Mouse (Mus musculus): Measurements from ENCODE around the gene Mon1b.

The Mon1b gene

DNA sequence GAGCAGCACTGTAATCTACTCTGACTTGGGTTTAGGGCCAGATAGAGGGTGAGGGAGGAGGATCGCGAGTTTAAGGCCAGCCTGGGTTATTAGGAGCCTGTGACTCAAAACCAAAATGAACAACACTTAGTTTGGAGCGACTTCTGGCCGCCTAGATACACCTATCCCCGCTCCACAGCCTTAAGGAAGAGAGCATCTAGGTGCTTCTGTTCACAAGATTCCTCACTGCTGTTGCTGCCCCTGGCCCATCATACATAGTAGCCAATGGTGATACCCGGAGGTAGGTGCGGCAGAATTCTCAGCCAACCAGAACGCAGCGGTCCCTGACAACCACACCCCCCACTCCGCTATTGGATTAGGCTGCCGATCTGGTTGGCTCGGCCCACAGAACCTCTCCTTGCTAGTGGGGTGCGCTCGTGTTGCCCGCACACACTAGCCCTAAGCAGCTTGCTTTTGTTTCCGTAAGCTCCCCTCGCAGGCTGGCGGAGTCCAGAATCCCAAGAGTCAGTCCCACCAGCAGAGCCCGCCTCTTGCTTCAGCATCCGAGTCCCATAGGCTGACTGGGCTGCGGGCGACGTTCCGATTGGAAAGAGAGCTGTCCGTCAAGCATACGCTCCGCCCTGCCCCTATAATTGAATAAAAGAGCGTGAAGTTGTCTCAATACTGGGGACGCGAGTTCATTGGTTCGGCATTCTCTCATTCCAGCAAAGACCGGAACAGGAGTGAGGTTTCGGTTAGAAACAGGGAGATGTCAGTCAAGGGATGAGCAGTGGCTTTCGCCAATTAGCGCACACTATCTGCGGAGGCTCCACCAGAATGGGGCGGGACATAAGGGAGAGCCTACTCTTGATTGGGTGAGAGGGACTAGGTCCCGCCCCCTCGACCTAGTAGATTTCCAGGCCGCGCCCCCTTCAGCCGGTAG is at the start of gene Mon1b:
Gene Mon1b (plus strand): TSS at position 918 of the 922 bp plus-strand sequence.
- peak; percentile 99 for DNase-seq (ENCODE audit: low read depth, low spot score)

GRCm38 (mm10) chr8:113598401-113598800 is 37.0 kb upstream of the Mon1b start:
- peak; percentile 85 for DNase-seq (ENCODE audit: low read depth, low spot score)

- DNase-seq (ENCODE audit: low read depth, low spot score): peak; percentile 74
Observed at GRCm38 (mm10) chr8:113632634-113633033, 2.8 kb upstream of the Mon1b start.

DNA sequence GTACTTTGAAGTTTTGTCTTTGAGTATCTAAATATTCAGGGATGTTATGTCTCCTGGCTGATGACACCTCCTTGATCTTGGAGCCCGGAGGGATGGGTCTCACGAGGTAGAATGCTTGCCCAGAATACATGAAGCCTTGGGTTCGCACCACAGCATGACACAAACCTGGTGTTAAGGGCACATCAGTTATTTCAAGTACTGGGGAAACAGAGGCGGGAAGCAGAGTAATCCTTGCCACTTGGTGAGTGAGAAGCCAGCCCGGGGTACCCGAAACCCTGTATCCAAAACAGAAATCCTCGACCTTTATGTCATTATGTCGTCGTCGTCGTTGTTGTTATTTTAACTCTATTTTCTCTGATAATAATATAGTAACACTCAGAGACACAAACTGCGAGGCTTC is 1.2 kb upstream of the Mon1b start:
- no peak for DNase-seq (ENCODE audit: low read depth, low spot score)

DNA sequence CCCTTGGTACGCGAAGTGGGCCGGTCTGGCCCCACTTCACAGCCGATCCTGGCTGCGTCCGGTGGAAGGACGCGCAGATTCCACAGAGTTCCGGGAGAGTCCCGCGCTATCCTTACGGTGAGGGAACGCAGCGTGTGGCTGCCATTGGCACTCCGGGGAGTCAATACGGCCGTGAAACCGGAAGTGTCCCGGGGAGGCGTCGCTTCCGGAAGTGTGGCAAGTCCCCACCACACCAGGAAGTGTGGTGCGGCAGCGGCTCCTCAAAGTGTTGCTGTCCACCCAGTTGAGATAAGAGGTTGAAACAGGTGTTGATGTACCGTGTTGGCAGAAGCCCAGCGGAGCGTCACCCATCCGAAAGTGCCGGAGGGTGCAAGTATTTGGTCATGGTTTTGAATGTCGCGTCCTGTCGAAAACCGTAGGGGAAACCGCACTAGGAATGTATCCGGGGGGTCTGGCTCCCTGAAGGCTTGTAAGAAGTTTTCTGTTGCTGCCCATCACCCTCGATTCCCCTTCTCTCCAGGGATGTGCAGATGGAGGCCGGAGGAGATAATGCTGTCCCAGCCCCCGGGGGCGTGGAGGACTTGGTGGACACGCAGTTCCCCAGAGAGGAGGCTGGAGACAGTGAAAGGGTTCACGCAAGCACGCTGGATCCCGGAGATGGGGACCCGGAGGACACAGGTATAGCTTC is 349 bp downstream of the Mon1b start:
- DNase-seq (ENCODE audit: low read depth, low spot score): peak; percentile 91

GRCm38 (mm10) chr8:113636280-113636628 is 867 bp downstream of the Mon1b start:
- no peak for DNase-seq (ENCODE audit: low read depth, low spot score)

- no peak for DNase-seq (ENCODE audit: low read depth, low spot score)
Observed at GRCm38 (mm10) chr8:113640357-113640756, 5.0 kb downstream of the Mon1b start.

GRCm38 (mm10) chr8:113642926-113643325 is 7.5 kb downstream of the Mon1b start, which contains the start of gene Syce1l:
Gene Syce1l, plus strand, starts transcription at chr8:113643213.
- DNase-seq (ENCODE audit: low read depth, low spot score): no peak

DNA sequence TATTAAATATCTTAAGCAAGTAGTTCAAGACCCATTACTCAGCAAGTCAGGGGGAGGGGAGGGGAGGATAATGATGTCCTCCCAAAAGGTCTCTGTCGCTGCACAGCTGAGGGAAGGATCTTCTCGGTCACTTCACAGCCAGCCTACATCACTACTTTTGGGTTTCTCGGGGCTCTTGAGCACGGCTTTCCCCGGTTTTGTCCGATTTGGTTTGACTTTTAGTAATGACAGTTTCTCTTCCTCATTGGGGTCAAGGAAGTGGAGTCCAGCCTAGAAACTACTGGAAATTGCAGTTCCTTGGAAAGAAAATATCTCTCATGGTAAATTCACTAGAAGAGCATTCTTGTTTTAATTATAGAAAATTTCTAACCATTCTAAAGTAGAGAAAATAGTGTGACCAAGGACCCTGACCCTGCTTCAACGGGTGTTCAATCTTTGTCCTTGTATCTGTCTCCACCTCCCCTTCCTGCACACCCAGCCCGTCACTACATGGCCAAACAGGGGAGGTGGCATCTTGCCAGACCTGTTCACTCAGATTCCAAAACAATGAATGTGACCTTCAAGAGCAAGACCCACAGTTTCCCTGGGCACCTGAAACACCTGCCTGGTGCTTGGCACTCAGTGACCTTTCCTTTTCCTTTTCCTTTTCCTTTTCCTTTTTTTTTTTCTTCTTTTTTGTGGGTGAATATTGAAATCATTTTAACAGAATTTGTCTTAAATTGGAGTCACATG is 8.3 kb downstream of the Mon1b start:
- DNase-seq (ENCODE audit: low read depth, low spot score): no peak

- no peak for DNase-seq (ENCODE audit: low read depth, low spot score)
Observed at GRCm38 (mm10) chr8:113645220-113645619, 9.8 kb downstream of the Mon1b start.

- DNase-seq (ENCODE audit: low read depth, low spot score): no peak
Observed at GRCm38 (mm10) chr8:113652450-113652849, 17.1 kb downstream of the Mon1b start.

GRCm38 (mm10) chr8:113653151-113653550 is 17.8 kb downstream of the Mon1b start:
- DNase-seq (ENCODE audit: low read depth, low spot score): no peak

GRCm38 (mm10) chr8:113656154-113656553 is 20.8 kb downstream of the Mon1b start:
- no peak for DNase-seq (ENCODE audit: low read depth, low spot score)

GRCm38 (mm10) chr8:113656681-113657298 is 21.4 kb downstream of the Mon1b start:
- no peak for DNase-seq (ENCODE audit: low read depth, low spot score)

DNA sequence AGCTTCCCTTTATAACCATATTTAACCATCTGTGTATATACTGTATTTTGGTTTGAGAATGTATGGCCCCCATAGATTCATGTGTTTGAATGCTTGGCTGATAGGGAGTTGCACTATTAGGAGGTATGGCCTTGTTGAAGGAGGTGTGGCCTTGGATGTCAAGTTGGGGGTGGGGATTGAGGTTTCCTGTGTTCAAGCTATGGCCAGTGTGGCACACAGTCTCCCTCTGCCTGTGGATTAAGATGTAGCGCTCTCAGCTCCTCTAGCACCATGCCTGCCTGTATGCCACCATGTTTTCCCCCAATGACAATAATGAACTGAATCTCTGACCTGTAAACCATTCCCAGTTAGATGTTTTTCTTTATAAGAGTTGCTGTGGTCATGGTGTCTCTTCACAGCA is 24.7 kb downstream of the Mon1b start:
- DNase-seq (ENCODE audit: low read depth, low spot score): peak; percentile 55

GRCm38 (mm10) chr8:113664544-113664943 is 29.2 kb downstream of the Mon1b start:
- DNase-seq (ENCODE audit: low read depth, low spot score): peak; percentile 79

DNA sequence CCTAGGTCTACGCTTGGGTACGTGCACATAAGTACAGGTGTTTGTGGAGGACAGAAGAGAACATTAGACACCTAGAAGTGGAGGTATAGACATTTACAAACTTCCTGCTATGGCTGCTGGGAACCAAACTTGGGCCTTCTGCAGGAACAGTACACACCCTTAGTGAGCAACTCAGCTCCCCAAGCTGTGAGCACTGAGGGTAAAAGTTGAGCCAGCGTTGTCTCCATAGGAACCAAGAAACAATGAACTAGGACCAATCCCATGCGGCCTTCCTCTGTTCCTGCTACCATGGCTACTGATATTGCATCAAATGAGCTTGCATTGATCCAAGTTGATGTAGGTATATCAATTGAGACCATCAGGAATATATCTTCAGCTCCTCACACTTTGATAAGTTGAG is 29.6 kb downstream of the Mon1b start:
- DNase-seq (ENCODE audit: low read depth, low spot score): no peak

DNA sequence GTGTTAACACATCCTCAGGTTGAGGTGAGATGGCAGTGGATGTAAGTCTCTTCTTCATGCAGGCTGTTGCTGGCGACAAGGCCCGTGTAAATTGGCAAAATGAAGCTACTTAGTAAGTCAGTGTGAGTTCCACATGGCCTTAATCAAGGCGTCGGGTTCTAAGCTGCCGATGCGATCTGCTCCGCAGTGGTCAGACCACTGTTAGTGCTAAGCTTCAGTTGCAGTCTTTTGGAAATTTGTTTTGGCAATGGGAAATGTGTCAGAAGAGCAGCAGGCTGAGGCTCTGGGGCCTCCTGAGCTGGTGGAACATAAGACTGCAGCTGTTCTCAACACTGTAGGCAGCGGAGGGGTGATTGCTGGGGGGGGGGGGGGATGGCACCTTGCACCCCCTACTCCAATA is 30.6 kb downstream of the Mon1b start:
- no peak for DNase-seq (ENCODE audit: low read depth, low spot score)

DNA sequence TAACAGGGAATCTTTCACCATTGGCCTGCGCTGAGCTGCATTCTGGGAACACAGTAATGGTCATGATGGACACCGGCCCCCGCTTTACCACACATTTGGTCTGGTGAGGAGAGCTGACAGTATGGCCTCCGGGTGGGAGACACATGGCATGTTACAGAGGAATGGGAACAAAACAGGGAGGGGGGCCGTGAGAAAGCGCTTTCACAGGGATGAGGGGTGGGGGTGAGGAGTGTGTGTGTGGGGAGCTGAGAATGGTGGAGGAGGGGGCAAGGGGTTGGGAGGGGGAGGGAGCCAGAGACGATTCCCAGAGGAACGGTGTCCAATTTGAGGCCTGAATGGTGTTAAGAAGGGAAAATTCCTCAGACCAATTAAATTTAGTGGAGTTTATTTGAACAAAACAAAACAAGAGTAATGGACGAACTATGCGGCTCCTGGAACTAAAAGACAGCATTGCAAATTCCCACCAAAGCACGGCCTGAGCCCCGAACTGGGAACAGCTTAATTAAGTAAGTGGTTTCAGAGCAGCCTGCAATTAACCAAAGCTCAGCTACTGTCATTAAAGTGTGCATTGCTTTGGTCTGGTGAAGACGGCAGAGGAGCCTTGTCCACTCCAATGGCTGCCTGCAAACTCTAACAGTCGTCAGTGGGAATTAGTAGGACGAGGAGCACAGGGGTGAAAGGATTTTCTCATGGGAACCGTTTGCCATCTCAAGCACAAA is 31.5 kb downstream of the Mon1b start:
- no peak for DNase-seq (ENCODE audit: low read depth, low spot score)

DNA sequence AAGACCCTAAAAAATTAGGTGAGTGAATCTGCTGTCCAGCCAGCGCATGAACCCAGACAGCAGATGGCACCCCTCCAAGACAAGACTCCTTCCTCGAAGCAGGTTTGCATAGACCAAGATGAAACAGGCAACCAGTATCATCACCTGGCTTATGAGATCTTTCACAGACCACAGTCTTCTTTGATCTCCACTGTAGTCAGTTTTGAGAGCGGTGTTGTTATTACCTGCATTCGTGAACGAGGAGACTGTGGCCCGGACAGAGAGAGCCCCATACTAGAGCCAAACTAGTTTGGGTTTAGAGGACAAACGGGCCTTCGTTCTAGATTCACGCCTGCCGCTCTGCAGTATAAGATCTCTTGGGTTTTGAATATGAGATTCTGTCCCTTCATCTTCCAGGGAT is 34.5 kb downstream of the Mon1b start:
- no peak for DNase-seq (ENCODE audit: low read depth, low spot score)

Data from ES-CJ7 (cell line).